Mouse (Mus musculus) liver, embryonic 14.5 days (tissue): ENCODE results near the gene Fst.

Experiments used
- CTCF ChIP-seq: IDR thresholded peaks from 2 replicates; pipeline ENCODE4 v1.5.1; 2016; ENCODE audit warnings: antibody characterized with exemption, low read depth, control low read depth
- EP300 ChIP-seq: IDR thresholded peaks from 2 replicates; pipeline ENCODE4 v1.6.1; 2016; ENCODE audit warnings: antibody characterized with exemption, low read depth

- no peak for TF ChIP-seq CTCF
- no peak for TF ChIP-seq EP300
These were observed at the start of gene Fst for GRCm38 (mm10) chr13:114458886-114459700.
